Mouse (Mus musculus) kidney, adult 2 months (tissue): ENCODE results near the gene Myct1.

Source experiments
- CTCF ChIP-seq: fragments of 200-500 bp; conservative IDR thresholded peaks from 2 replicates; pipeline ENCODE4 v1.5.1; 2011; ENCODE audit warnings: low read depth, mild to moderate bottlenecking, control low read depth, low read length, moderate library complexity, mixed read lengths; ENCODE audit not compliant: insufficient read depth, insufficient read length
- POLR2A ChIP-seq: fragments of 200-500 bp; IDR thresholded peaks from one replicate; pipeline ENCODE4 v1.6.1; 2011; ENCODE audit warnings: low read depth, low read length, control low read depth

- TF ChIP-seq POLR2A, result no peak
- TF ChIP-seq CTCF, result no peak
These were observed 43.8 kb upstream of the Myct1 start for GRCm38 (mm10) chr10:5549871-5550167.
